Mouse (Mus musculus): Measurements from ENCODE around the gene Aven. TPM values are rescaled to one million over a fixed set of nuclear protein-coding genes. Genes with fewer than 3 reads are reported as not detected.

Gene Aven
- polyA plus RNA-seq, 1 experiment from 2014 or later: 10.1 TPM

GRCm38 (mm10) chr2:112469542-112469941 lies 23.2 kb upstream of the Aven start:
- H3K4me2 ChIP-seq: no peak overlapping the region
- H3K27ac ChIP-seq: no peak overlapping the region
- no peak overlapping the region for H3K9ac ChIP-seq (replicated peaks)

GRCm38 (mm10) chr2:112470961-112471381 lies 21.8 kb upstream of the Aven start:
- Histone ChIP-seq H3K27ac (no peak overlapping the region), H3K36me3 (peaks cover 39% of the 10 kb centered on the region), H3K9ac (replicated peaks) (no peak overlapping the region), H3K27me3 (no peaks in the 10 kb centered on the region), H3K9me3 (no peaks in the 10 kb centered on the region), H3K4me3 (replicated peaks) (no peak overlapping the region), H3K4me2 (no peak overlapping the region), H3K4me1 (replicated peaks) (no peaks in the 10 kb centered on the region)
- WGBS: 74% methylated on average over 5 of the region's 5 CpGs
- ATAC-seq (ENCODE audit: insufficient number of reproducible peaks, insufficient read depth, low FRiP score, low TSS enrichment, low read depth): no peak

More at GRCm38 (mm10) chr2:112469542-112469941, 23.2 kb upstream of the Aven start:
- Histone ChIP-seq H3K4me1 (replicated peaks) (no peaks in the 10 kb centered on the region), H3K9me3 (no peaks in the 10 kb centered on the region), H3K36me3 (peaks cover 51% of the 10 kb centered on the region), H3K27me3 (no peaks in the 10 kb centered on the region), H3K4me3 (replicated peaks) (no peak overlapping the region)
- ATAC-seq (ENCODE audit: insufficient number of reproducible peaks, insufficient read depth, low FRiP score, low TSS enrichment, low read depth): no peak

- no peaks in the 10 kb centered on the region for H3K9me3 ChIP-seq
- H3K4me2 ChIP-seq: no peak overlapping the region
- no peak overlapping the region for H3K4me3 ChIP-seq (replicated peaks)
- H3K36me3 ChIP-seq: peaks cover 28% of the 10 kb centered on the region
- 88% methylated on average over 2 of the region's 2 CpGs for WGBS
- no peak for ATAC-seq (ENCODE audit: insufficient number of reproducible peaks, insufficient read depth, low FRiP score, low TSS enrichment, low read depth)
- H3K27ac ChIP-seq: no peak overlapping the region
- no peaks in the 10 kb centered on the region for H3K4me1 ChIP-seq (replicated peaks)
- H3K9ac ChIP-seq (replicated peaks): no peak overlapping the region
- no peaks in the 10 kb centered on the region for H3K27me3 ChIP-seq
These were observed 20.7 kb upstream of the Aven start for GRCm38 (mm10) chr2:112472076-112472475.

GRCm38 (mm10) chr2:112474997-112475724 lies 17.6 kb upstream of the Aven start:
- no peak for ATAC-seq (ENCODE audit: insufficient number of reproducible peaks, insufficient read depth, low FRiP score, low TSS enrichment, low read depth)
- no peak overlapping the region for H3K27ac ChIP-seq
- no peak overlapping the region for H3K9ac ChIP-seq (replicated peaks)
- no peaks in the 10 kb centered on the region for H3K4me1 ChIP-seq (replicated peaks)
- 80% methylated on average over 5 of the region's 5 CpGs for WGBS
- no peak overlapping the region for H3K4me3 ChIP-seq (replicated peaks)
- H3K36me3 ChIP-seq: no peaks in the 10 kb centered on the region
- H3K27me3 ChIP-seq: no peaks in the 10 kb centered on the region
- H3K9me3 ChIP-seq: no peaks in the 10 kb centered on the region
- no peak overlapping the region for H3K4me2 ChIP-seq

GRCm38 (mm10) chr2:112476554-112476953 lies 16.2 kb upstream of the Aven start:
- no peak for ATAC-seq (ENCODE audit: insufficient number of reproducible peaks, insufficient read depth, low FRiP score, low TSS enrichment, low read depth)
- Histone ChIP-seq H3K9me3 (no peaks in the 10 kb centered on the region), H3K27me3 (no peaks in the 10 kb centered on the region), H3K4me1 (replicated peaks) (no peaks in the 10 kb centered on the region), H3K4me3 (replicated peaks) (no peak overlapping the region), H3K36me3 (no peaks in the 10 kb centered on the region), H3K4me2 (no peak overlapping the region), H3K9ac (replicated peaks) (no peak overlapping the region), H3K27ac (no peak overlapping the region)
- 71% methylated on average over 6 of the region's 6 CpGs for WGBS

GRCm38 (mm10) chr2:112480669-112481068 lies 12.1 kb upstream of the Aven start, which contains the start of gene Chrm5:
Gene Chrm5 (minus strand): TSS chr2:112480769.
- Histone ChIP-seq H3K4me2 (no peak within 1 kb of the TSS), H3K4me1 (replicated peaks) (no peaks in the 10 kb centered on the region), H3K36me3 (no peaks in the 10 kb centered on the region), H3K9me3 (no peaks in the 10 kb centered on the region), H3K9ac (replicated peaks) (no peak within 1 kb of the TSS), H3K27me3 (no peaks in the 10 kb centered on the region), H3K27ac (no peak within 1 kb of the TSS), H3K4me3 (replicated peaks) (no peak within 1 kb of the TSS)
- no peak for ATAC-seq (ENCODE audit: insufficient number of reproducible peaks, insufficient read depth, low FRiP score, low TSS enrichment, low read depth)
- WGBS: 90% methylated on average over 5 of the region's 5 CpGs

- no peak overlapping the region for H3K4me3 ChIP-seq (replicated peaks)
- H3K27ac ChIP-seq: no peak overlapping the region
- H3K9ac ChIP-seq (replicated peaks): no peak overlapping the region
- H3K4me1 ChIP-seq (replicated peaks): no peaks in the 10 kb centered on the region
- no peak overlapping the region for H3K4me2 ChIP-seq
- H3K36me3 ChIP-seq: no peaks in the 10 kb centered on the region
- no peaks in the 10 kb centered on the region for H3K9me3 ChIP-seq
- 2% methylated on average over 2 of the region's 2 CpGs for WGBS
- ATAC-seq (ENCODE audit: insufficient number of reproducible peaks, insufficient read depth, low FRiP score, low TSS enrichment, low read depth): no peak
- no peaks in the 10 kb centered on the region for H3K27me3 ChIP-seq
These were observed 11.2 kb upstream of the Aven start for GRCm38 (mm10) chr2:112481564-112481963.

GRCm38 (mm10) chr2:112482533-112483333 lies 10.0 kb upstream of the Aven start:
- WGBS: 80% methylated on average over 5 of the region's 5 CpGs

GRCm38 (mm10) chr2:112483334-112483651 lies 9.5 kb upstream of the Aven start:
- Histone ChIP-seq H3K4me1 (replicated peaks) (no peaks in the 10 kb centered on the region), H3K36me3 (no peaks in the 10 kb centered on the region), H3K4me2 (no peak overlapping the region), H3K9me3 (no peaks in the 10 kb centered on the region), H3K9ac (replicated peaks) (no peak overlapping the region), H3K4me3 (replicated peaks) (no peak overlapping the region), H3K27me3 (no peaks in the 10 kb centered on the region), H3K27ac (no peak overlapping the region)
- 65% methylated on average over 2 of the region's 2 CpGs for WGBS
- no peak for ATAC-seq (ENCODE audit: insufficient number of reproducible peaks, insufficient read depth, low FRiP score, low TSS enrichment, low read depth)

More at GRCm38 (mm10) chr2:112482533-112483333, 10.0 kb upstream of the Aven start:
- H3K36me3 ChIP-seq: no peaks in the 10 kb centered on the region
- H3K4me3 ChIP-seq (replicated peaks): no peak overlapping the region
- ATAC-seq (ENCODE audit: insufficient number of reproducible peaks, insufficient read depth, low FRiP score, low TSS enrichment, low read depth): no peak
- H3K27me3 ChIP-seq: no peaks in the 10 kb centered on the region
- no peaks in the 10 kb centered on the region for H3K4me1 ChIP-seq (replicated peaks)
- H3K27ac ChIP-seq: no peak overlapping the region
- H3K9ac ChIP-seq (replicated peaks): no peak overlapping the region
- H3K4me2 ChIP-seq: no peak overlapping the region
- H3K9me3 ChIP-seq: no peaks in the 10 kb centered on the region

GRCm38 (mm10) chr2:112484886-112485285 lies 7.9 kb upstream of the Aven start:
- H3K9me3 ChIP-seq: no peaks in the 10 kb centered on the region
- H3K4me3 ChIP-seq (replicated peaks): no peak overlapping the region
- no peak overlapping the region for H3K27ac ChIP-seq
- WGBS: 77% methylated on average over 2 of the region's 2 CpGs
- no peak for ATAC-seq (ENCODE audit: insufficient number of reproducible peaks, insufficient read depth, low FRiP score, low TSS enrichment, low read depth)
- H3K27me3 ChIP-seq: no peaks in the 10 kb centered on the region
- H3K36me3 ChIP-seq: no peaks in the 10 kb centered on the region
- H3K4me1 ChIP-seq (replicated peaks): no peaks in the 10 kb centered on the region
- no peak overlapping the region for H3K9ac ChIP-seq (replicated peaks)
- H3K4me2 ChIP-seq: no peak overlapping the region

GRCm38 (mm10) chr2:112490483-112491196 lies 2.1 kb upstream of the Aven start:
- WGBS: 79% methylated on average over 11 of the region's 11 CpGs
- no peak for ATAC-seq (ENCODE audit: insufficient number of reproducible peaks, insufficient read depth, low FRiP score, low TSS enrichment, low read depth)

More at GRCm38 (mm10) chr2:112490483-112491196, 2.1 kb upstream of the Aven start:
- no peak overlapping the region for H3K4me3 ChIP-seq (replicated peaks)
- no peak overlapping the region for H3K4me2 ChIP-seq
- H3K36me3 ChIP-seq: no peaks in the 10 kb centered on the region
- H3K9me3 ChIP-seq: no peaks in the 10 kb centered on the region
- H3K27ac ChIP-seq: no peak overlapping the region
- no peaks in the 10 kb centered on the region for H3K27me3 ChIP-seq
- H3K9ac ChIP-seq (replicated peaks): no peak overlapping the region
- peaks cover 9% of the 10 kb centered on the region; the same call in 1 of the 2 replicates for H3K4me1 ChIP-seq (replicated peaks)

Data from limb, embryonic 12.5 days (tissue).